Mouse (Mus musculus) heart, adult 2 months (tissue): Measurements from ENCODE around the gene Hipk4.

Source experiments
- EP300 ChIP-seq: fragments of 200-500 bp; IDR thresholded peaks from 2 replicates; pipeline ENCODE4 v1.6.1; 2011; ENCODE audit warnings: low read depth, low read length, control low read depth; ENCODE audit not compliant: insufficient read depth
- POLR2A ChIP-seq: fragments of 200-500 bp; IDR thresholded peaks from 2 replicates; pipeline ENCODE4 v1.6.1; 2011; ENCODE audit warnings: mild to moderate bottlenecking, low read depth, low read length, control low read depth; ENCODE audit not compliant: insufficient read depth

GRCm38 (mm10) chr7:27481627-27481969 is 41.5 kb upstream of the Hipk4 start:
- TF ChIP-seq POLR2A (peak; percentile 66; the same call in 1 of the 2 replicates), EP300 (0 out of 2 replicates have a peak, but pooled peaks have one; percentile 53)
